Mouse (Mus musculus): ENCODE measurements around the gene Tspan1.

The Tspan1 gene

GRCm38 (mm10) chr4:116167404-116167803 is at the start of gene Tspan1:
Tspan1 (minus strand) TSS chr4:116167601.
- no peak for DNase-seq (ENCODE audit: inconsistent age in 2 of 2, low spot score in 1 of 2)

GRCm38 (mm10) chr4:116217046-116217445 is 49.6 kb upstream of the Tspan1 start:
- DNase-seq (ENCODE audit: inconsistent age in 2 of 2, low spot score in 1 of 2), result peak; percentile 61 to 82

DNA sequence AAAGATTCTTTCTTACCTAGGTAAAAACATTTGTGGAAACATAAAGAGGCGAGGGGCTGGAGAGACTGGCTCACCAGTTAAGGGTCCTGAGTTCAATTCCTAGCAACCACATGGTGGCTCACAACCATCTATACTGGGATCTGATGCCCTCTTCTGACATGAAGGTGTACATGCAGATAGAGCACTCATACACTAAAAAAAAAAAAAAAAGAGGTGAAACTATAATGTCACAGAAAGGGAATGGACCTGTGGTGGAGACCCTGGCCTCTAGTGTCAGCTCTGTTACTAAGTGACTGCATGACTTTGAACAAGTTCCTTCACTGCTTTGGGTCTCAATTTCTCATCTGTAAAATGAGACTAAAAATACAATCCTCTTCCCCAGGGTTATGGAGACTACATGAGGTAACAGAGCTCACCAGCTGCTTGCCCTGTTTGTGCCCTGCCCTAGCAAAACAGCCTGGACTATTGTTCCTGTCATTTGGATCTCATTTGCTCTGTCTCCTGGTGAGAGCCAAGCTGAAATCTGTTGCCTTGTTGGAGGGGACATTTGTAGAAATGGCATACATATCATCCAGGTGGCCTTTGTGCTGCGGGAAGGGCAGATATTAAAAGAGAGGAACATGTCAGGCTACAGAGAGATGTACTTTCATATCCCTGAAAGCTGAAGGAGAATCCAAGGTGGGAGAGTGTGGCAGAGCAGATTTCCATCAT is 48.6 kb upstream of the Tspan1 start:
- no peak for DNase-seq (ENCODE audit: inconsistent age in 2 of 2, low spot score in 1 of 2)

DNA sequence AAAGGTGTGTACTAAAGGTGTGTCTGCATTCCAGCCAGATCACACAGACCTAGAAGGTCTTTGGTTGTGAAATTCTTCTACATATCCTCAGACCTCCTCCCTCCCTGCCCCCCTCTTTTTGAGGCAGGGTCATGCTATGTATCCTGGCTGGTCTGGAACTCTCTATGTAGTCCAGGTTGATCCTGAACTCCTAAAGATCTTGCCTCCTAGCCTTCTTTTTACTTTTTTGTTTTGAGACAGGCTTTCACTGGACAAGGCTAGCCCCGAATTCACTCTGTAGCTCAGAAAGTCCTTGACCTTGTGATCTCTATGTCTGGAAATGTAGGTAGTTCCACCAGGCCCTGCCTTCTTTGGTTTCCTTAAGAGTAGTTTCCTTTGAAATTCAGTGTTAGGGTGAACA is 41.5 kb upstream of the Tspan1 start:
- no peak for DNase-seq (ENCODE audit: inconsistent age in 2 of 2, low spot score in 1 of 2)

- DNase-seq (ENCODE audit: inconsistent age in 2 of 2, low spot score in 1 of 2), result no peak
Measured at GRCm38 (mm10) chr4:116206531-116206930, 39.1 kb upstream of the Tspan1 start.

GRCm38 (mm10) chr4:116204422-116204821 is 37.0 kb upstream of the Tspan1 start:
- DNase-seq (ENCODE audit: inconsistent age in 2 of 2, low spot score in 1 of 2), result no peak

- peak in 1 of 2 experiments; percentile 55 for DNase-seq (ENCODE audit: inconsistent age in 2 of 2, low spot score in 1 of 2)
Measured at GRCm38 (mm10) chr4:116198422-116198821, 31.0 kb upstream of the Tspan1 start.

DNA sequence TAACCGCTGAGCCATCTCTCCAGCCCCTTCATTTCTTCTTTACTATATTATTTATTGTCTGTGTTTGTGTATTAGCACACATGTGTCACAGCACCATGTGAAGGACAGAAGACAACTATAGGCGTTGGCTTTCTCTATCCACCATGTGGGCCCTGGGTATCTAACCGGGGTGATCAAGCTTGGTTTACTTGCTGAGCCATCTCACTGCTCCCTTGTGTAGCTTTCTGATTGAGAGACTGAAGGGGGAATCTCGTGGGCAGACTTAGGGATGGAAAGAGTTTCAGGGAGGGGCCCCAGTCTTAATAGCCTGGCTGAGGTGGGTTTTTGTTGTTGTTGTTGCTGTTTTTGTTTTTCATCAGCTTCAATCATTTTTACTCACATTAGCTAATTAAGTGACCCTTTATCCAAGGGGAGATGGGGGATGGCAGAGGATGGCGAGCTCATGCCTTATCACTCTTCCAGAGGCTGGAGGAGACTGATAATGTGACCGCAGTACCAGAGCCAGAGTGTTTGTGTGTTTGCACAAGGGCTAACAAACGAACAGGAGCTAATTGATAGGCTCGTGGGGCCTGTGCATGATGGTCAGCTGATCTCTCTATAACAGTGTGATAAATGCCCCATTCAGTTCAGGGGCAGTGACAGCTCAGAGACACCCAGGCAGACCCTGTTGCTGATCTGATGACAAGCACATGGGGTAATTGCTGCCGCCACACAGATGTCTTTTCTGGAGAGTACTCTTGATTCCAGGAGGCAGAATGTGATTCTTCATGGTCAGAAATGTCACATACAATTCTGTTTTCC is 26.4 kb upstream of the Tspan1 start:
- DNase-seq (ENCODE audit: inconsistent age in 2 of 2, low spot score in 1 of 2), result no peak

- DNase-seq (ENCODE audit: inconsistent age in 2 of 2, low spot score in 1 of 2), result no peak
Measured at GRCm38 (mm10) chr4:116192286-116192835, 25.0 kb upstream of the Tspan1 start.

GRCm38 (mm10) chr4:116185083-116185482 is 17.7 kb upstream of the Tspan1 start:
- DNase-seq (ENCODE audit: inconsistent age in 2 of 2, low spot score in 1 of 2), result no peak

GRCm38 (mm10) chr4:116182745-116183144 is 15.3 kb upstream of the Tspan1 start:
- peak; percentile 24 to 54 for DNase-seq (ENCODE audit: inconsistent age in 2 of 2, low spot score in 1 of 2)

GRCm38 (mm10) chr4:116182079-116182478 is 14.7 kb upstream of the Tspan1 start:
- DNase-seq (ENCODE audit: inconsistent age in 2 of 2, low spot score in 1 of 2), result no peak

- peak; percentile 75 to 81 for DNase-seq (ENCODE audit: inconsistent age in 2 of 2, low spot score in 1 of 2)
Measured at GRCm38 (mm10) chr4:116177140-116177539, 9.7 kb upstream of the Tspan1 start.

DNA sequence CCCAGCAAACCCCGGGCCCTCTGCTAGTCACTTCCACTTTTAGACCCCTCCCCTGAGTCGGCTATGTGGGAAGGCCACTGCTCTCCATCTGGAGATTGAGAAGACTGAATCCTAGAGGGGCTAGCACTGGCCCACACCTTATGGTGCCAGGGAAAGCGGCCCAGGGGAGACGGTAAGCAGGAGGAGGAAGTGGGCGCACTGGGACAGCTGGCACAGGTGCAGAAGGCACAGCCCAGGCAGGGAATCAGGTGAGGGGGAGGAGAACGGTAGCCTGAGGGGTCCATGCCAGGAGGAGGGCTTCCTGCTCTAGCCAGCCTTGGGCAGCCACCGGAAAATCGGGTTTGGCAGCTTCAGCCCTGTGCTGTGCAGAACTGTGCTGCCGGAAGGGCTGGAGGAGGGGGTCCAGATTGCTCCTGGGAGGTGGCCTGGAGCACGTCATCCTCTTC is 9.2 kb upstream of the Tspan1 start:
- peak; percentile 54 to 71 for DNase-seq (ENCODE audit: inconsistent age in 2 of 2, low spot score in 1 of 2)

DNA sequence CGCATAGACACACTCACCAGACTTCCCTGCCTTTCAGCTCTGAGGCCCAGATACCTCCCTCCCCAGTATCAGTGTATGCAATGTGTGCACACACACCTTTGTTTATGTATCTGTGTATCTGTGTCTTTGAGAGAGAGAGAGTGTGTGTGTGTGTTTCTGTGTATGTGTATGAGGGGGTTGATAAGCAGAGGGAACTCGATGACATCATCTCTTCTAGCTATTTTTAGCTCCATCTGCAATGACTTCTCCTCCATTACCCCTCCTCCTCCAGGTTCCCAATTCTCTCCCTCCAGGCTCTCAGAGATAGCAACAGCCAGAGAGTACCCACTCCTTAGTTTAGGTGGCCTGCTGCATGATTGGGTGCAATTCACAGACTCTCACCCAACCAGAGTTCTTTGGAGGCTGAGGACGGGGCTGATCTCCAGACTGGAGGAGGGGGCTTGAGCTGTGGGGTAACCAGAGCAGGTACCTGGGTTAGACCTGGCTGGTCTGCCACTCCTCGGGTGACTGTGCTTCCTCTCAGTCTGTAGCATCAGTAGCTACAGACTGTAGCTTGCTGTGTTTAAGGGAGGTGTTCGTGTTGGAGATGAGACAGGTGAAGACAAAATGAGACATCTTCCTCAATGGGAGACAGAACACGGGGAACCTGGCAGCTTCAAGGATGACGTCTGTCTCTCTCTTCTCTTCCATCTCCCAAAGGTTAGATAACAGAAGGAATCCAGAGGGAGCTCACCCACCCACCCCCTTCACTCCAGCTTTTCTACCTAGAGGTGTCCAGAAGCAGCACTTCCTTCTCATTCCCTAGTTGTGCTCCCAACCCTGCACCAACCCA is 8.5 kb upstream of the Tspan1 start:
- DNase-seq (ENCODE audit: inconsistent age in 2 of 2, low spot score in 1 of 2), result peak; percentile 20 to 51

GRCm38 (mm10) chr4:116175136-116175535 is 7.7 kb upstream of the Tspan1 start:
- DNase-seq (ENCODE audit: inconsistent age in 2 of 2, low spot score in 1 of 2), result no peak

GRCm38 (mm10) chr4:116174466-116175116 is 7.2 kb upstream of the Tspan1 start:
- peak; percentile 52 to 80 for DNase-seq (ENCODE audit: inconsistent age in 2 of 2, low spot score in 1 of 2)

- no peak for DNase-seq (ENCODE audit: inconsistent age in 2 of 2, low spot score in 1 of 2)
Measured at GRCm38 (mm10) chr4:116173752-116174151, 6.4 kb upstream of the Tspan1 start.

GRCm38 (mm10) chr4:116173072-116173471 is 5.7 kb upstream of the Tspan1 start, which contains the start of the genes 1700042G07Rik and Gm49337:
1700042G07Rik (plus strand) TSS chr4:116173372.
Gm49337 (plus strand) TSS chr4:116173384.
- no peak for DNase-seq (ENCODE audit: inconsistent age in 2 of 2, low spot score in 1 of 2)

GRCm38 (mm10) chr4:116169353-116169672 is 1.9 kb upstream of the Tspan1 start:
- DNase-seq (ENCODE audit: inconsistent age in 2 of 2, low spot score in 1 of 2), result no peak

Measured in adrenal gland, adult (tissue).